Mouse (Mus musculus): ENCODE measurements around the gene Il18rap. TPM values are rescaled to one million over a fixed set of nuclear protein-coding genes. Genes with fewer than 3 reads are reported as not detected.

Gene Il18rap
- total and polyA plus RNA-seq, 3 experiments, result 1.1 to 3.0 (median 2.5) TPM

DNA sequence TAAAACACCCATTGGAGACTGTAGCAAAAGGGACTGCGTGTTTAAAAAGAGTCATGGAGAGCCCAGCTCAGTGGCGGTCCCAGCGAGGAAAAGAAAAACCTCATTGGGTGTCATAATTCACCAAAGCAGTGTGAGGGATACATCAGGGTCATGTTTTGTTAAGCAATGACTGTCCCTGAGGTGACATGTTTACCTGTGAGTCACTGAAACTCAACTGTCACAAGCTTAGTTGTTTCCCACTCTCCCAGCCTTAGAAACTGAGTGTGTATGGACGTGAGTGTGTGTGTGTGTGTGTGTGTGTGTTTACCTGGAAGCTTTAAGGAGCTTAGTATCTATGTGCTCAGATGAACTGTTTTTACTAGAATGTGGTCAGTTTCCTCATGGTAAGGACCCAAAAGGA, 47.9 kb upstream of the Il18rap start:
- no peak overlapping the region for H3K27ac ChIP-seq (ENCODE audit: insufficient read depth, low read depth)
- H3K79me2 ChIP-seq (replicated peaks; ENCODE audit: control insufficient read depth, extremely low read depth, insufficient read depth, poor library complexity, severe bottlenecking), result no peaks in the 10 kb centered on the region
- no peaks in the 10 kb centered on the region for H3K36me3 ChIP-seq (replicated peaks in 1 of 2; ENCODE audit: control insufficient read depth in 1 of 2, insufficient read depth in 1 of 2, low read length in 1 of 2)
- no peak overlapping the region for H3K9ac ChIP-seq (ENCODE audit: insufficient read depth, low read depth)
- no peaks in the 10 kb centered on the region for H3K27me3 ChIP-seq (replicated peaks)
- DNase-seq (ENCODE audit: extremely low read depth), result no peak
- in situ Hi-C loops (cut with MboI; ENCODE audit: low pct_ligation_motif_present, low pct_unique_long_range_greater_than_20kb, low sequenced_read_pairs), result no loop called here
- H3K4me3 ChIP-seq (replicated peaks in 1 of 3; ENCODE audit: low read depth in 2 of 3, low read length in 2 of 3, poor library complexity in 1 of 3), result no peak overlapping the region
- peaks cover 3 to 9% of the 10 kb centered on the region in 2 experiments; a peak in 1 of 4 replicates for H3K4me1 ChIP-seq (ENCODE audit: control insufficient read depth in 1 of 2, insufficient read depth in 2 of 2)
- H3K9me3 ChIP-seq (replicated peaks; ENCODE audit: low read length), result no peaks in the 10 kb centered on the region
- dilution Hi-C loops (cut with MboI; ENCODE audit: extremely low pct_ligation_motif_present, extremely low pct_unique_long_range_greater_than_20kb, low sequenced_read_pairs), result no loop called here
- TF ChIP-seq MYC (IDR thresholded peaks at IDR 0.05; ENCODE audit: low read depth, low read length) (no peak), KAT2A (IDR thresholded peaks at IDR 0.05; ENCODE audit: insufficient replicate concordance, low read length) (no peak), SMC3 (IDR thresholded peaks at IDR 0.05; ENCODE audit: low read depth, low read length) (no peak)
- no peak overlapping the region for H3K4me2 ChIP-seq (ENCODE audit: insufficient read depth, low read depth, poor library complexity, severe bottlenecking)

GRCm38 (mm10) chr1:40468805-40469204, 46.4 kb upstream of the Il18rap start:
- dilution Hi-C loops (cut with MboI; ENCODE audit: extremely low pct_ligation_motif_present, extremely low pct_unique_long_range_greater_than_20kb, low sequenced_read_pairs) (no loop called here), in situ Hi-C loops (cut with MboI; ENCODE audit: low pct_ligation_motif_present, low pct_unique_long_range_greater_than_20kb, low sequenced_read_pairs) (no loop called here)
- no peak for DNase-seq (ENCODE audit: extremely low read depth)
- Histone ChIP-seq H3K36me3 (replicated peaks in 1 of 2; ENCODE audit: control insufficient read depth in 1 of 2, insufficient read depth in 1 of 2, low read length in 1 of 2) (no peaks in the 10 kb centered on the region), H3K9me3 (replicated peaks; ENCODE audit: low read length) (no peaks in the 10 kb centered on the region), H3K27me3 (replicated peaks) (no peaks in the 10 kb centered on the region), H3K4me1 (ENCODE audit: control insufficient read depth in 1 of 2, insufficient read depth in 2 of 2) (peaks cover 3 to 14% of the 10 kb centered on the region in 2 experiments; a peak in 1 of 4 replicates), H3K4me2 (ENCODE audit: insufficient read depth, low read depth, poor library complexity, severe bottlenecking) (no peak overlapping the region), H3K79me2 (replicated peaks; ENCODE audit: control insufficient read depth, extremely low read depth, insufficient read depth, poor library complexity, severe bottlenecking) (no peaks in the 10 kb centered on the region), H3K4me3 (replicated peaks in 1 of 3; ENCODE audit: low read depth in 2 of 3, low read length in 2 of 3, poor library complexity in 1 of 3) (no peak overlapping the region), H3K9ac (ENCODE audit: insufficient read depth, low read depth) (no peak overlapping the region), H3K27ac (ENCODE audit: insufficient read depth, low read depth) (no peak overlapping the region)
- no peak for TF ChIP-seq GABPA (IDR thresholded peaks at IDR 0.05; ENCODE audit: insufficient replicate concordance, low read depth, low read length)
- TF ChIP-seq BHLHE40 (IDR thresholded peaks at IDR 0.05; ENCODE audit: low read depth, low read length), result no peak
- TF ChIP-seq SIN3A (IDR thresholded peaks at IDR 0.05; ENCODE audit: low read length), result no peak
- TF ChIP-seq SMC3 (IDR thresholded peaks at IDR 0.05; ENCODE audit: low read depth, low read length), result no peak
- TF ChIP-seq RCOR1 (conservative IDR thresholded peaks at IDR 0.05; ENCODE audit: low read depth, low read length), result no peak
- no peak for TF ChIP-seq POLR2A (IDR thresholded peaks at IDR 0.05; ENCODE audit: low read depth, low read length)
- TF ChIP-seq NELFE (IDR thresholded peaks at IDR 0.05; ENCODE audit: low read depth, low read length), result no peak
- TF ChIP-seq E2F4 (IDR thresholded peaks at IDR 0.05; ENCODE audit: insufficient replicate concordance, low read depth, low read length), result no peak
- no peak for TF ChIP-seq MYC (IDR thresholded peaks at IDR 0.05; ENCODE audit: low read depth, low read length)
- no peak for TF ChIP-seq ZMIZ1 (IDR thresholded peaks at IDR 0.05; ENCODE audit: low read depth, low read length)
- TF ChIP-seq HCFC1 (IDR thresholded peaks at IDR 0.05; ENCODE audit: low read depth, low read length), result no peak
- TF ChIP-seq MXI1 (IDR thresholded peaks at IDR 0.05; ENCODE audit: low read depth, low read length), result no peak
- TF ChIP-seq PAX5 (IDR thresholded peaks at IDR 0.05; ENCODE audit: low read length), result no peak
- TF ChIP-seq USF2 (conservative IDR thresholded peaks at IDR 0.05; ENCODE audit: low read depth, low read length), result no peak
- TF ChIP-seq ETS1 (conservative IDR thresholded peaks at IDR 0.05; ENCODE audit: low read depth, low read length), result no peak
- no peak for TF ChIP-seq TBP (conservative IDR thresholded peaks at IDR 0.05; ENCODE audit: low read depth, low read length)
- no peak for TF ChIP-seq MEF2A (IDR thresholded peaks at IDR 0.05; ENCODE audit: borderline replicate concordance, low read depth, low read length)
- TF ChIP-seq MAZ (IDR thresholded peaks at IDR 0.05; ENCODE audit: low read depth, low read length), result no peak
